Mouse (Mus musculus): Measurements from ENCODE around the gene Dennd4a.
"Not testable (repeated sequence)": the region's sequence is repeated elsewhere in the genome, so short reads cannot be mapped to it uniquely, and the experiment has no call there.

Gene Dennd4a

GRCm38 (mm10) chr9:64811538-64812474, 666 bp downstream of the Dennd4a start:
- peak; percentile 38 for DNase-seq (ENCODE audit: low read depth, low spot score)

DNA sequence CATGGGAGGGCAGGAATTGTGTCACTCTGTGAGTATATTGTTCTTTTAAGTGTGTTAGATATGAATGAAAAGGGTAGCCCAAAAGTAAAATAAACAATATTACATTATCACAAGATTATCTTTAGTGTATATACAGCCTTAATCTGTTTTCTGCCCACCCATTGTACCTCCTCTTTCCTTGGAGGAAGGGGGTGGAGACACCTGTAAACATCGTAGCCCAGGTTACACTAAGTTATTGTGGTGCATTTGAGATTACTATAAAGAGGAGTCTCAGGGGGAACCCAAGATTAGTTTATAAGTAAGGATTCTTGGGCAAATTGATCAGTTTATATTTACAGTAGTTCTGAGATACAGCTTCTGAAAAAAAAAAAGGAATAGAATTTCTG, 1.3 kb downstream of the Dennd4a start:
- no peak for DNase-seq (ENCODE audit: low read depth, low spot score)

- DNase-seq (ENCODE audit: low read depth, low spot score): no peak
Measured at GRCm38 (mm10) chr9:64814273-64814672, 3.1 kb downstream of the Dennd4a start.

DNA sequence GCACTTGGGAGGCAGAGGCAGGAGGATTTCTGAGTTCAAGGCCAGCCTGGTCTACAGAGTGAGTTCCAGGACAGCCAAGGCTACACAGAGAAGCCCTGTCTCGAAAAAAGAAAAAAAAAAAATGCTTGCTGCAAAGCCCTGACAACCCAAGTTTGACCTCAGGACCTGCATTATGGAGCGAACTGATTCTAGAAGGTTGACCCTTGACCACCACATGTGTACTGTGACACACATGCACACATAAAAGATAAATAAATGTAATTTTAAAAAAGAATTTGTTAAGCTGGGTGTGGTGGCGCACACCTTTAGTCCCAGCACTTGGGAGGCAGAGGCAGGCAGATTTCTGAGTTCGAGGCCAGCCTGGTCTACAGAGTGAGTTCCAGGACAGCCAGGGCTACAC, 8.5 kb downstream of the Dennd4a start:
- DNase-seq (ENCODE audit: low read depth, low spot score): not testable (repeated sequence)

DNA sequence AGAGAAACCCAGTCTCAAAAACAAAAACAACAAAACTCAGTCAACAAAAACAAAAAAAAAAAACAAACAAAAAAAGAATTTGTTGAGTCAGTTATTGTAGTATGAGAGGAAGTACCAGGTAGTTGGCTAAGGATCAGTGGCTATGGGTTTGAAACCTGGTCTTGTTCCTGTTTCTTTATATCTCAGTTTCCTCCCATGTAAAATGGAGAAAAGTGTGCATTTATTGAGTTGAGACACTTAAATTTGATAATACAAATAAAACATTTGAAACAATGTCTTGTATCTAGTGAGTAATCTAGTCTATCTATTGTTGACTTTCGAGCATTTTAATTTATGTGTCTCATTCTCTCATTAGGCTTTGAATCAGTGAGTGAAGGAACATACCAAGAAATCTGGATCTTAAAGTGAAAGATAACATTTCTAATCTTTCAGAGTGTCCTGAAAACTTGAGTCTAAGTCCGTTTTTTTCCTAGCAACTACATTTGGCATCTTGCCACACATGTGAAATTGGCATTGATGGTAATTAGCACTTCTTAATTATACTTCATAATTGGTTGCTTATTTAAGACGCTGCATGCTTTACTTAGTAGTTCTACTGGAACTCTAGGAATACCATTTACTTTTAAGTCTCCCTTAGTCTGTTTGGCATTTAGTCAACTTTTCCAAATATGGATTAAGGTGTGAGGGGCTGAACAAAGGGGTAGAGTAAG, 9.1 kb downstream of the Dennd4a start:
- no peak for DNase-seq (ENCODE audit: low read depth, low spot score)

DNA sequence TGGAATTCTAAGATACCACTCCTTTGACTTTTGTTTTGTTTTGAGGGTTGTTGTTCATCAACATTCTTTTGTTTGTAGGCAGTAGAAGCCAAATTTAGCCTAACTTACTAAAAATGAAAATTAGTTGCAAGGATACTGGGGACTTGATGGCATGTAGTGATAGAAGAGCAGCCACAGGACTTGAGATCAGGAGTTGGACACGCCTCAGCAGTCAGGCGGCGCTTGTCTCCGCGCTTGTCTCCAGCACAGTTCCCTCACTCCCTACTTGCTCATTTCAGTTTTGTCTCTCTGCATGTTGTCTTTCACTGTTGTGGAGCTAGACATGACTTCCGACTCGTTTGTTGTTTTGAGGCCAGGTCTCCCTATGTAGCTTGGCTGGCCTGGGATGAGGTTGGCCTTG, 11.1 kb downstream of the Dennd4a start:
- DNase-seq (ENCODE audit: low read depth, low spot score): no peak

DNA sequence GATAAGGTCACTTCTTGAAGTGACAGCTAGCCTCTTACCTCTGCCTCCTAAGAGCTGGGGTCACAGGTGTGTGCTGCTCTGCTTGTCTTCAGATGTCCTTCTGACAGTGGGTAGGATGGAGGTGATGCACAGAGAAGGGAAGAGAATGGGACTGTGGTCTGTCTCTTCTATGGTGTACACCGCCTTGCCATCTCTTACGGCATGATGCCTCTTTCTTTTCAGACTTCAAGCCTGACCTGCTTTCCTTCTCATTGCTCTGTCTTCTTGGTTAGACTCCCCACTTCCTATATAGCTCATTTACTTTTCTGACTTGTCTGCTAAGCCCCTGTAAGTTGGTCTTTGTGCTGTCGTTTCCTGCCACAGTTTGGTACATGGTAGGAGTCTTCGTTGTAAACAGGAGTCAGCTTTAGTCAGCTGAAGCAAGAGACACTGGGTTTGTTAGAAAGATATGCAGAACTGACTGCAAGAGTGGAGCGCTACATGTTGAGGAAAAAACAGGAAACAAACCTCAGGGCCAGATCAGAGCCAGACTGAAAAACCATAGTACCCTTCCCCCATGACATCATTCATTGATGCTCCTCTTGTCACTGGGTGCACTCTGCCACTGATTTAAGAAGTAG, 13.4 kb downstream of the Dennd4a start:
- DNase-seq (ENCODE audit: low read depth, low spot score): no peak

DNA sequence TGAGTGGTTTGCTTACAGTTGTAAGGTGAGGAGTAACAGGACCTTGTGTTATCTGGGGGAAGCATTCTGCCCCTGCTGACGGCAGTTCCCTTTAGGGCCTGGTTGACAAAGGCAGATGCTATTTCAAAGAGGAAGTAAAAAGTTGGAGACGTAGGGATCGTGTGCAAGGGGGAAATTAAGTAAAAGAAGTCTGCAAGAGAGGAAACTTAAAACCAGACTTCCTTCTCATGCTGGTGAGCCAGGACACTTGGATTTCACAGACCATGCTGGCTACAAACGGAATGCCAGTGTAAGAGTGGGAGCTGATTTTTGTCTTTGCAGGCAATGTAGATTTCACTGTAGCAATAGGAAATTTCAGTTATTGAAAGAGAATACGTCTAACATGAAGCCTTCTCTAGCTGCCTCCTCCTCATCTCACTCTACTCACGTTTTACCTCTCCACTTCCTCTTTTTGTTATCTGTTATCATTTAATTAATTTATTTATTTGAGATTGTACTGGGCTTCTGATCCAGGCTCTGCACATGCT, 19.0 kb downstream of the Dennd4a start:
- DNase-seq (ENCODE audit: low read depth, low spot score): no peak

DNA sequence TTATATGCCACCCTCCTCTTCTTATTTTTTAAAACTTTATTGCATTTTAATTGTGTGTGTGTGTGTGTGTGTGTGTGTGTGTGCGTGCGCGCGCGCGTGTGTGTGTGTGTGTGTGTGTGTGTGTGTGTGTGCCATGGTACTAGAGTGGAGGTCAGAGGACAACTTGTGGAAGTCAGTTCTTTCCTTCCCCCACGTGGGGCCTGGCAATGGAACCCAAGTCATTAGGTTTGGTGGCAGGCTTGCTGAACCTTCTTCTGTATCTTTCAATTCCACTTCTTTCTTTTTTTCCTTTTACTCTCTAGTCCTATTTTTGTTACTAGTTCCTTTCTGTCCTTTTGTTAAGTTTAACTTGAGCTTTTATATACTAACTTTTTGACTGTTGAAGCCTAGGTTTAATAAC, 19.5 kb downstream of the Dennd4a start:
- no peak for DNase-seq (ENCODE audit: low read depth, low spot score)

- DNase-seq (ENCODE audit: low read depth, low spot score): no peak
Measured at GRCm38 (mm10) chr9:64831760-64832159, 20.6 kb downstream of the Dennd4a start.

DNA sequence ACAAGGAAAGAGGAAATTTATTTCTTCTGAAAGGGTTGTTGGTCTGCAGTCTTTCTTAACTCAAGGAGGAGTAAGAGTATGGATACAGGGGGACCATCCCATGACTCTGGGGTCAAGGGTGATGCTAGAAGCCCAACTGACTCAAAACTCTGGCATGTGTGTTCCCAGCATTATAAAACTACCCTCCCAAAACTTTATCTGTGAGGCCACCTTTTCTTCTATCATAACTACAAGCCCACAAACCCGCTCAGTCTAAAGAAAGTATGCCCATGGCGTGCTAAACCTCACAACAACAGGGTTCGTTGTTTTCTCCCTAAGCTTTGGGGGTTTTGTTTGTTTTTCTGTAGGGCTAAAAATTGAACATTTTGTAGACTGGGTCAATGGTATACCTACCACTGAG, 23.3 kb downstream of the Dennd4a start:
- DNase-seq (ENCODE audit: low read depth, low spot score): no peak

- no peak for DNase-seq (ENCODE audit: low read depth, low spot score)
Measured at GRCm38 (mm10) chr9:64845355-64845754, 34.2 kb downstream of the Dennd4a start.

DNA sequence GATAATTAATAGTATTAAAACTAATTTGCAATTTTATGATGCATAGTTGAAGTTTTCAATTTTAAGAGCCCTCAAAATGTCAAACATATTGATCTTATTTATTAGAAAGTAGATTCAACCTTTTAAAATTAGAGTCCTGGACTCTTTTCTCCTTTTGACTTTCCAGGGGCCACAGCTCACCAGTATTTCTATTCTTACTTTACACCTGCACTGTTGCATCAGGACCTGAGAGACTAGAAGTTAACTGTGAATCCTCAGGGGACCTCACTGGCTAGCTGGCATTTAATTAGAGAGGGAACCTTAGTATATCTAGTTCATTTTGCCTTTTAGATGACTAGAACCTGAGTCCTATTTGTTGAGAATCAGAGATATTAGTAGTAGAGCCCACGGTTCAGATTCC, 38.4 kb downstream of the Dennd4a start:
- no peak for DNase-seq (ENCODE audit: low read depth, low spot score)

DNA sequence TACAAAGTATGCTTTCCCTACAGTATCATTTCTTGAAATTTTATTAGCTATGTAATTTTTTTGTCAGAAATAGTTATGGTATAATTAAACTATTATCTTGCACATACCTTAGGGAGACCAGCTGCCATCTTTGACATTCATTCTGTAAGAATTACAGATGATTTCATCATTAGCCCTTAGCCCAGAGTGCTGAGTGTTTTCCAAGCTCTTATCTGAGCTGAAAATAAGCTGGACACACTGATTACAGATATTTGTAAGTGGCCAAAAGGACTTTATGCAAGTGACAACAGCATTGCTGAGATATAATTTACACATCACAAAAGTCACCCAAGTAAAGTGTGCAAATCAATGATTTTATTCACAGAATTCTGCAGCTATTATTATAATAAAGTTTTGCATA, 48.9 kb downstream of the Dennd4a start:
- DNase-seq (ENCODE audit: low read depth, low spot score): no peak

- no peak for DNase-seq (ENCODE audit: low read depth, low spot score)
Measured at GRCm38 (mm10) chr9:64862687-64863086, 51.5 kb downstream of the Dennd4a start.

DNA sequence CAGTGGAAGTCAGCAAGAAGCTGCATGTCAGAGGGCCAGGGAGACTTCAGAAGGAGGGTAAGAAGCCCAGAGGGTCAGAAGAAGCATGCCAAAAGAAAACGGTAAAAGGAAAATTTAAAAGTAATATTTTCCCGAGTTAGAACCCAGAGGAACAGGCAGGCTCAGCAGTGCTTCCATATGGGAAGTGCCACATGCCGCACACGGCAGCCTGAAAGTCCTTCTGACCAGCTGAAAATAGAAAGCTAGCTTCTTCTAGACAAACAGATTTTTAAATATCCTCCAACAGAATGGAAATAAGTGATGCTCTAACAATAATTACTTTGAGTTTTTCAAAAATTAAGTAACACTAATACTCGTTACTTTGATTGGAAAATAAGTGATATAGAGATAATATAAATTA, 74.9 kb downstream of the Dennd4a start:
- no peak for DNase-seq (ENCODE audit: low read depth, low spot score)

- DNase-seq (ENCODE audit: low read depth, low spot score): no peak
Measured at GRCm38 (mm10) chr9:64896605-64897004, 85.5 kb downstream of the Dennd4a start.

DNA sequence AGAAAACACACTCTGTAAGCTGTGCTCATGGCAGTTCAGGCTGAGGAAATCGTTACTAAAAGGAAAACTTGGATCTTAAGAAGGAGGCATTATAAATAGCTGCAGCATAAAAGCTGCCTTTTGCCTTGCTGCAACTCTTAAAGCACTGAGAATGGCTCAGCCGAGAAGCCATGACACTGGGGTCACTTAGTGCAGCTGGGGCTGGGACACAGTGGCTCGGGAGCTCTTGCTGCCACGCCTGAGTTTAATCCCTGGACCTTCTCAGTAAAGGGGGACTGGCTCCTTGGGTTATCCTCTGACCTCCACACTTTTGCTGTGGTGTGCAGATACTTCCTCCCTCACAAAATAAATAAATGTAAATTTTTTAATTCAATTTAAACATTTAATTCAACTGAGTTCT, 91.7 kb downstream of the Dennd4a start:
- no peak for DNase-seq (ENCODE audit: low read depth, low spot score)

DNA sequence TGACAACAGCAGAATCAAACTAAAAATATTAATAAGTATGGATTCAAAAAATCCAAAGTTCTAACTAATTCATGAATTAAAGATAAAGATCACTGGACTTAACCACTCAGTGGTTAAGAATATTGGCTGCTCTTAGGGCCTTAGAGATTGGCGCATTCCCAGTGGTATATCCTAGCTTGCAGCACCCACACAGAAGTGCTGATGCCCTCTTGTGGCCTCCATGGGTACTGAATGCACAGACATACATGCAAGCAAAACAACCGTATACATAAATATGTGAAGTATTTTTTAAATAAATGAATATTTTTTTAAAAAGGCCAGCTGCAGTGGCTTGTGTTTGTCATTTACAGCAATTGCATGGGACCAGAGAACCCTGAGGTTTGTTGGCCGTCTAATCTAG, 92.2 kb downstream of the Dennd4a start:
- peak; percentile 66 for DNase-seq (ENCODE audit: low read depth, low spot score)

DNA sequence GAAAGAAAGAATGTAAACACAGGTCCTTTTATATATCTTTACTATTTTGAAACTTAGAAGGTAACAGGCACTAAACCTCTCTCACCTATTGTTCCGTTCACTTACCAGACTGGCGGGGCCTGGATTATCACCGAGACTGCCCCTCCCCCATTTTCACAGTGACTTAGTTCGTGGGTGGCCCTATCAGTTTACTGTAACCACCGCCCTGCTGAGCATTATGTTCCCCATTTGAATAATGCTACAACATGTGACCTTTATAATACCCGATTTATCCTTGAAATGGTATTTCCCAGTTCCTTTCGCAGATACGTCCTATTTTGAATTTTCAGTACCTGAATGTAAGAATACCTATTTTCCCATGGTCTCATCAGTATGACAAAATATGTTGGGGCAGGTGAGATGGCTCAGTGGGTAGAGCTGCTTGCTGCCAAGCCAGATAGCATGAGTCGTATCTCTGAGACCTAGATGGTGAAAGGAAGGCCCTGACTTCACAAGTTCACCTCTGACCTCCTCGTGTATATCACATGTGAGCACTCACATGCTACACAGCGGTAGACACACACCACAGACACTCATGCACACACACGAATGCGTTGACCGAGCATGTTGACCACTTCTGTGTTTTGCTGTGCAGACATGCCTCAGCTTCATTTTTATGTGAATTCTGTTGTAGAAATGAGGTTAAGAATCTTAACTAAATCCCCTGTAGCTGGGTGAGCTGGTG, 93.9 kb downstream of the Dennd4a start:
- no peak for DNase-seq (ENCODE audit: low read depth, low spot score)

DNA sequence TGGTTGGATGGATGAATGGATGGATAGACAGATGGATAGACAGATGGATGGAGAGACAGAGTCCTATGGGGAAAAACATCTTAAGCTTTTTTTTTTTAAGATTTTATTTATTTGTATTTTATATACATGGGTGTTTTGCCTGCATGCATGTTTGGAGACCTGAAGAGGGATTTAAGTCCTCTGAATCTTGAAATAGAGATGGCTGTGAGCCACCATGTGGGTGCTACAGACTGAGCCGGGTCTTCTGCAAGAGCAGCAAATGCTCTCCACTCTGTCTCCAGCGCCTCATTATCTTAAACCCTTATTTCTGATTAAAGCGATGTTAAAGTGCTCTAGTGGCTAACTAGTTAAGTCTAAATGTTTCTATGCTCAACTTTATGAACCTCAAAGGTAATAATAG, 96.3 kb downstream of the Dennd4a start:
- DNase-seq (ENCODE audit: low read depth, low spot score): no peak

- no peak for DNase-seq (ENCODE audit: low read depth, low spot score)
Measured at GRCm38 (mm10) chr9:64913406-64913805, 102.3 kb downstream of the Dennd4a start.
